Mouse (Mus musculus) brain, embryonic 14.5 days (tissue): Measurements from ENCODE around the gene Ctf2.

Source experiments
- CTCF ChIP-seq: fragments of 200-500 bp; IDR thresholded peaks from 2 replicates; pipeline ENCODE4 v1.5.1; 2012; ENCODE audit warnings: inconsistent platforms, mild to moderate bottlenecking, moderate library complexity, borderline replicate concordance; ENCODE audit not compliant: insufficient read depth, insufficient read length; ENCODE audit errors: extremely low read depth
- POLR2A ChIP-seq: fragments of 200-500 bp; IDR thresholded peaks from 2 replicates; pipeline ENCODE4 v1.6.1; 2012; ENCODE audit warnings: mild to moderate bottlenecking, inconsistent platforms, borderline replicate concordance; ENCODE audit not compliant: poor library complexity, insufficient read depth, insufficient read length, severe bottlenecking; ENCODE audit errors: extremely low read depth

DNA sequence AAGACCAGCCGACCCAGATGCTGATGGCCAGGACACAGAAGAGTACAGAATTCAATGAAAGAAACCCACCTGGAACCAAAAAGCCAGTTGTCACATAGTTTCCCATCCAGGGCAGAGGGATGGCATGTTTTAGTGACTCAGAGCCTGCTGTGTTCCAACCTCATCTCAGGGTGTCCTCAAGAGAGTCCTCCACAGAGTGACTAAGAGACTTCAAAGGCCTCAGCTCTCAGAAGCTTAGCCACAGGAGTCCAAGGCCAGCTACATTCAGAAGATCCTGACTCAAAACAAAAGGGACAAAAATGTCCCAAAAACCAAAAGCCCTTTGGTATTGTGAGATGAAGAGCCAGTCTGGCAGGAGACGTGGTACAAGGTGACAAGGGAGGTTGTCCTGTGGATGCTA lies 53.2 kb downstream of the Ctf2 start:
- TF ChIP-seq CTCF (no peak), POLR2A (no peak)
